Mouse (Mus musculus): ENCODE measurements around the gene Creb3l2. TPM values are rescaled to one million over a fixed set of nuclear protein-coding genes. Genes with fewer than 3 reads are reported as not detected.

Gene Creb3l2
- polyA plus RNA-seq, 1 experiment: 0.01 TPM

- H3K4me3 ChIP-seq (replicated peaks): no peak overlapping the region
- no peaks in the 10 kb centered on the region for H3K27me3 ChIP-seq (ENCODE audit: control insufficient read depth)
- TF ChIP-seq TAL1 (IDR thresholded peaks at IDR 0.05; ENCODE audit: low read length) (no peak), GATA1 (IDR thresholded peaks at IDR 0.05; ENCODE audit: low read length) (no peak)
- no peaks in the 10 kb centered on the region for H3K4me1 ChIP-seq (ENCODE audit: control insufficient read depth)
- no peaks in the 10 kb centered on the region for H3K36me3 ChIP-seq (ENCODE audit: control insufficient read depth)
- H3K9me3 ChIP-seq (ENCODE audit: control insufficient read depth, low read length): no peaks in the 10 kb centered on the region
Observed at GRCm38 (mm10) chr6:37322641-37323040, 119.3 kb downstream of the Creb3l2 start.

GRCm38 (mm10) chr6:37322088-37322487 lies 119.9 kb downstream of the Creb3l2 start:
- TF ChIP-seq GATA1 (IDR thresholded peaks at IDR 0.05; ENCODE audit: low read length): no peak
- TF ChIP-seq TAL1 (IDR thresholded peaks at IDR 0.05; ENCODE audit: low read length): no peak
- no peaks in the 10 kb centered on the region for H3K9me3 ChIP-seq (ENCODE audit: control insufficient read depth, low read length)
- H3K4me1 ChIP-seq (ENCODE audit: control insufficient read depth): no peaks in the 10 kb centered on the region

GRCm38 (mm10) chr6:37317904-37318303 lies 124.0 kb downstream of the Creb3l2 start:
- no peak for TF ChIP-seq TAL1 (IDR thresholded peaks at IDR 0.05; ENCODE audit: low read length)
- no peak for TF ChIP-seq GATA1 (IDR thresholded peaks at IDR 0.05; ENCODE audit: low read length)
- H3K9me3 ChIP-seq (ENCODE audit: control insufficient read depth, low read length): no peaks in the 10 kb centered on the region
- H3K4me3 ChIP-seq (replicated peaks): no peak overlapping the region
- H3K36me3 ChIP-seq (ENCODE audit: control insufficient read depth): no peaks in the 10 kb centered on the region
- no peaks in the 10 kb centered on the region for H3K27me3 ChIP-seq (ENCODE audit: control insufficient read depth)
- no peaks in the 10 kb centered on the region for H3K4me1 ChIP-seq (ENCODE audit: control insufficient read depth)

More at GRCm38 (mm10) chr6:37322088-37322487, 119.9 kb downstream of the Creb3l2 start:
- Histone ChIP-seq H3K4me3 (replicated peaks) (no peak overlapping the region), H3K27me3 (ENCODE audit: control insufficient read depth) (no peaks in the 10 kb centered on the region), H3K36me3 (ENCODE audit: control insufficient read depth) (no peaks in the 10 kb centered on the region)

GRCm38 (mm10) chr6:37315440-37315839 lies 126.5 kb downstream of the Creb3l2 start:
- Histone ChIP-seq H3K36me3 (ENCODE audit: control insufficient read depth) (no peaks in the 10 kb centered on the region), H3K27me3 (ENCODE audit: control insufficient read depth) (no peaks in the 10 kb centered on the region), H3K4me3 (replicated peaks) (no peak overlapping the region), H3K9me3 (ENCODE audit: control insufficient read depth, low read length) (no peaks in the 10 kb centered on the region), H3K4me1 (ENCODE audit: control insufficient read depth) (no peaks in the 10 kb centered on the region)
- TF ChIP-seq GATA1 (IDR thresholded peaks at IDR 0.05; ENCODE audit: low read length) (no peak), TAL1 (IDR thresholded peaks at IDR 0.05; ENCODE audit: low read length) (no peak)

GRCm38 (mm10) chr6:37310601-37311000 lies 131.3 kb downstream of the Creb3l2 start:
- TF ChIP-seq TAL1 (IDR thresholded peaks at IDR 0.05; ENCODE audit: low read length) (no peak), GATA1 (IDR thresholded peaks at IDR 0.05; ENCODE audit: low read length) (no peak)
- no peaks in the 10 kb centered on the region for H3K27me3 ChIP-seq (ENCODE audit: control insufficient read depth)
- no peaks in the 10 kb centered on the region for H3K4me1 ChIP-seq (ENCODE audit: control insufficient read depth)
- no peaks in the 10 kb centered on the region for H3K36me3 ChIP-seq (ENCODE audit: control insufficient read depth)
- H3K4me3 ChIP-seq (replicated peaks): no peak overlapping the region
- H3K9me3 ChIP-seq (ENCODE audit: control insufficient read depth, low read length): no peaks in the 10 kb centered on the region

GRCm38 (mm10) chr6:37306616-37307015 lies 135.3 kb downstream of the Creb3l2 start:
- Histone ChIP-seq H3K4me3 (replicated peaks) (no peak overlapping the region), H3K36me3 (ENCODE audit: control insufficient read depth) (no peaks in the 10 kb centered on the region), H3K27me3 (ENCODE audit: control insufficient read depth) (peaks cover 5% of the 10 kb centered on the region), H3K9me3 (ENCODE audit: control insufficient read depth, low read length) (no peaks in the 10 kb centered on the region), H3K4me1 (ENCODE audit: control insufficient read depth) (no peaks in the 10 kb centered on the region)
- TF ChIP-seq GATA1 (IDR thresholded peaks at IDR 0.05; ENCODE audit: low read length): no peak
- TF ChIP-seq TAL1 (IDR thresholded peaks at IDR 0.05; ENCODE audit: low read length): no peak

GRCm38 (mm10) chr6:37300492-37300891 lies 141.5 kb downstream of the Creb3l2 start:
- Histone ChIP-seq H3K4me3 (replicated peaks) (no peak overlapping the region), H3K36me3 (ENCODE audit: control insufficient read depth) (no peaks in the 10 kb centered on the region), H3K4me1 (ENCODE audit: control insufficient read depth) (no peaks in the 10 kb centered on the region), H3K9me3 (ENCODE audit: control insufficient read depth, low read length) (no peaks in the 10 kb centered on the region), H3K27me3 (ENCODE audit: control insufficient read depth) (peaks cover 52% of the 10 kb centered on the region)
- TF ChIP-seq GATA1 (IDR thresholded peaks at IDR 0.05; ENCODE audit: low read length) (no peak), TAL1 (IDR thresholded peaks at IDR 0.05; ENCODE audit: low read length) (no peak)

GRCm38 (mm10) chr6:37299562-37300390 lies 142.2 kb downstream of the Creb3l2 start, which contains the start of gene Dgki:
TSS of gene Dgki (minus strand) at chr6:37300184.
- no peaks in the 10 kb centered on the region for H3K36me3 ChIP-seq (ENCODE audit: control insufficient read depth)
- no peak within 1 kb of the TSS for H3K4me3 ChIP-seq (replicated peaks)

GRCm38 (mm10) chr6:37298982-37299381 lies 143.0 kb downstream of the Creb3l2 start:
- H3K36me3 ChIP-seq (ENCODE audit: control insufficient read depth): no peaks in the 10 kb centered on the region
- no peaks in the 10 kb centered on the region for H3K4me1 ChIP-seq (ENCODE audit: control insufficient read depth)
- H3K27me3 ChIP-seq (ENCODE audit: control insufficient read depth): peaks cover 52% of the 10 kb centered on the region
- TF ChIP-seq TAL1 (IDR thresholded peaks at IDR 0.05; ENCODE audit: low read length): no peak
- no peak for TF ChIP-seq GATA1 (IDR thresholded peaks at IDR 0.05; ENCODE audit: low read length)
- H3K4me3 ChIP-seq (replicated peaks): no peak overlapping the region
- no peaks in the 10 kb centered on the region for H3K9me3 ChIP-seq (ENCODE audit: control insufficient read depth, low read length)

More at GRCm38 (mm10) chr6:37299562-37300390, 142.2 kb downstream of the Creb3l2 start, which contains the start of gene Dgki:
- TF ChIP-seq TAL1 (IDR thresholded peaks at IDR 0.05; ENCODE audit: low read length): no peak
- no peak for TF ChIP-seq GATA1 (IDR thresholded peaks at IDR 0.05; ENCODE audit: low read length)
- no peaks in the 10 kb centered on the region for H3K4me1 ChIP-seq (ENCODE audit: control insufficient read depth)
- no peaks in the 10 kb centered on the region for H3K9me3 ChIP-seq (ENCODE audit: control insufficient read depth, low read length)
- peaks cover 52% of the 10 kb centered on the region for H3K27me3 ChIP-seq (ENCODE audit: control insufficient read depth)
